Mouse (Mus musculus) CD4-positive naive resting alpha-beta T cell, adult 76 days (primary cell): Measurements from ENCODE around the gene Il18bp. TPM values are rescaled to one million over a fixed set of nuclear protein-coding genes. Genes with fewer than 3 reads are reported as not detected.

Source experiments
- total RNA-seq: library from RNA; stranded (reverse); gene quantifications from one replicate; pipeline ENCODE4 v1.2.4, GENCODE M21; 2023

Il18bp gene
- total RNA-seq = 10.1 TPM

GRCm38 (mm10) chr7:102018590-102018989 is at the start of gene Il18bp:
TSS of gene Il18bp (minus strand) at chr7:102018690.

GRCm38 (mm10) chr7:102065046-102065891 is 46.8 kb upstream of the Il18bp start, which contains the start of the genes Rnf121, Xndc1 and Xntrpc:
TSS of gene Rnf121 (minus strand) at chr7:102065469.
TSS of gene Xndc1 (plus strand) at chr7:102065511.
TSS of gene Xntrpc (plus strand) at chr7:102065713.

Other genes with a start within 250 kb of the Il18bp start
- not detected for gene Phox2a, start 200.4 kb downstream of the Il18bp start, total RNA-seq
- gene Inppl1, start 180.5 kb downstream of the Il18bp start, total RNA-seq = 25.3 TPM
- gene Folr2, start 161.5 kb downstream of the Il18bp start, total RNA-seq = not detected
- 59.0 TPM for gene Anapc15, start 155.0 kb downstream of the Il18bp start, total RNA-seq
- not detected for gene Folr1, start 147.9 kb downstream of the Il18bp start, total RNA-seq
- 56.0 TPM for gene Lamtor1, start 112.8 kb downstream of the Il18bp start, total RNA-seq
- gene Tomt, start 112.3 kb downstream of the Il18bp start, total RNA-seq = not detected
- gene Lrrc51, start 84.8 kb downstream of the Il18bp start, total RNA-seq = 0.91 TPM
- 296 TPM for gene Numa1, start 84.6 kb downstream of the Il18bp start, total RNA-seq
- 28.5 TPM for gene Rnf121, start 46.8 kb upstream of the Il18bp start, total RNA-seq
- 40.2 TPM for gene Xndc1, start 46.8 kb upstream of the Il18bp start, total RNA-seq
- gene Xntrpc, start 47.0 kb upstream of the Il18bp start, total RNA-seq = 1.6 TPM
- 5.0 TPM for gene Trpc2, start 64.4 kb upstream of the Il18bp start, total RNA-seq
- not detected for gene Art1, start 83.1 kb upstream of the Il18bp start, total RNA-seq
- 1.3 TPM for gene Art5, start 90.8 kb upstream of the Il18bp start, total RNA-seq
- not detected for gene Chrna10, start 98.1 kb upstream of the Il18bp start, total RNA-seq
- gene Nup98, start 191.5 kb upstream of the Il18bp start, total RNA-seq = 133 TPM
- gene Pgap2, start 191.5 kb upstream of the Il18bp start, total RNA-seq = 37.7 TPM
- gene Rhog, start 237.4 kb upstream of the Il18bp start, total RNA-seq = 161 TPM
- gene Stim1, start 249.1 kb upstream of the Il18bp start, total RNA-seq = 161 TPM